Mouse (Mus musculus) ES-Bruce4 (cell line): Measurements from ENCODE around the gene Csrnp2.

Experiments used
- CTCF ChIP-seq: IDR thresholded peaks from one replicate; pipeline ENCODE4 v1.8.1; 2011; ENCODE audit warnings: low read depth, low read length
- EP300 ChIP-seq: IDR thresholded peaks from 2 replicates; pipeline ENCODE4 v1.6.1; 2011; ENCODE audit warnings: low read depth, low read length; ENCODE audit not compliant: insufficient read depth
- POLR2A ChIP-seq: IDR thresholded peaks from one replicate; pipeline ENCODE4 v1.8.1; 2011; ENCODE audit warnings: low read length; ENCODE audit not compliant: insufficient read depth

- TF ChIP-seq EP300 (no peak), POLR2A (no peak), CTCF (no peak)
Measured at GRCm38 (mm10) chr15:100443126-100443922, 52.0 kb downstream of the Csrnp2 start.
